Mouse (Mus musculus): ENCODE results near the gene Efna2. TPM values are rescaled to one million over a fixed set of nuclear protein-coding genes. Genes with fewer than 3 reads are reported as not detected.
"Not testable (repeated sequence)": the region's sequence is repeated elsewhere in the genome, so short reads cannot be mapped to it uniquely, and the experiment has no call there.

Efna2 gene
- total RNA-seq, 4 experiments from 2014 or later: 6.8 to 9.1 (median 7.7) TPM

DNA sequence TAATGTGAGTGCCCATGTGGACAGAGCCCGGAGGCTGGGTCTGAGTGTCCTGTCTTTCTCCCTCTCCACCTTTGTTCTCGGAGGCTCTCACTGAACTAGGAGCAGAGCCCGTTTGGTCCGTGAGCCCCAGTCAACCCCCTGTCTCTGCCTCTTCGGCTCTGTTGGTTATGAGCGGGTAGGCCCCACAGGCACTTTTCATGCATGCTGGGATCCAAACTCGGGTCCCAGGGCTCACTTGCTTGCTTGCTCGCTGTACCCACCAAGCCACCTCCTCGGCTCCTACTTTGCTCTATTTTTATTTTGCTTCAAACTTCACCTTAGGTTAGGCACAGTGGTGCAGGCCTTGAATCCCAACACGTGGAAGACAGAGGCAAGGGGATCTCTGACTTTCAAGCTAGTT is 8.5 kb downstream of the Efna2 start:
- DNase-seq (ENCODE audit: low spot score in 2 of 2): no peak

DNA sequence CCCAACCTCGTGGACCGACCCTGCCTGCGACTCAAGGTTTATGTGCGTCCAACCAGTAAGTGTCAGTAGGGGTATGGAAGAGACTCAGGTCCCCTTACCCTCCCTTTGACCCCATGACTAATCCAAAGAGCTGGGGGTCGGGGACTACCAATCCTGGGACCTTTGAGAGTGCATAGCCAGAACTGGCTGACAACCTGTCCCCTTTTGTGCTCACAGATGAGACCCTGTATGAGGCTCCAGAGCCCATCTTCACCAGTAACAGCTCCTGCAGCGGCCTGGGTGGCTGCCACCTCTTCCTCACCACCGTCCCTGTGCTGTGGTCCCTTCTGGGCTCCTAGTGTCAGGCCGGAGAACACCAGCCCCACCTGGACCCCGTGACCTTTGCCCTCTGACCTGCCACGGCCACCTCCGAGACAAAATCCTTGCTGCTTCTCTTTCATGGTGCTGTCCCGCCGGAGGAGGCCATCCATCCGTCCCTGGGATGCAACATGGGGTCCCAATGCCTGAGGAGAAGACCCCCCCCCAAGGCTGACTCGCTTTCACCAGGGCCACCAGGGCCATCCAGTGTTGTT is 9.3 kb downstream of the Efna2 start:
- DNase-seq (ENCODE audit: low spot score in 2 of 2): no peak

DNA sequence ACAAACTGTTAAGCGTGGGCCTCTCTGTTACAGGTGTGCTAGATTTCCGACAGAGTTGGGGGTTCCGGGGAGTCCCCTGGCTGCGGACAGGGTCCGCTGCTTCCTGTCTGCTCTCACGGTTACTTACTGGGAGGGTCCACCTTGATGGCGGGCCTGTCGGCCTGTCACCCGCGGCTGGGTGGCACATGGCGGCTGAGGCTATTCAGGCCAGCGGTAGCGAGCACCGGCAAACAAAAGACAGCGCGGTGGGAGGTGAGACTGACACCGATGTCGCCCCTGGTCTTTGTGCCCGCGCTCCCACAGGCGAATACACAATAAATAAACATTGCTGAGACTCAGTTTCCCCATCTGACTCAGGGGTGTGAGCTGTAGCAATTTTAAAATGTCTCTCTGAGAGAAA is 10.7 kb downstream of the Efna2 start:
- no peak for DNase-seq (ENCODE audit: low spot score in 2 of 2)

DNA sequence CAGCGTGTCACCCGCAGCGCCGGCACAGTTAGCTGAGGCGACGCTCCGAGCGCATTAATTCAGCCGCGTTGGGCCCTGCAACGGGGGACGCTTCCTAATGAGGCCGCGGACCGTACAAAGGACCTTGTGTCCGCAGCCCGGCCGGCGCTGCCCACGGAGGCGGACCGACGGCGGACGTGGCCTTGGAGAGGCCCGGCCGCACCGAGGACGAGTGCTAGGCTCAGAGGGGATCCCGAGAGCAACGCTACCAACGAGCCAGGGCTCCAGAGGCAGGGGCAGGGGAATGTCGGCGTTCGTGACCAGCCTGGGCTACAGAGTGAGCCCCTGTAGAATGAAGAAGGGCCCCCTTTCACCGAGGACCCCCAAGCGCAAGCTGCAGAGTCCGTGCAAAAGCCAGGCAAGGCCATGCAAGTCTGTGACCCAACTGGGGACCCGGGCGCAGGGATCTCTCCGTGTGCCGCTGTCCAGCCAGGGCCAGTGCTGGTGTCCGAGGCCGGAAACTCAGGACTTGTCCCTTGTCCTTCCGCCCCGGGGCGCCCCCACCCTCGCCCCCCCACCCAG is 11.3 kb downstream of the Efna2 start:
- no peak for DNase-seq (ENCODE audit: low spot score in 2 of 2)

DNA sequence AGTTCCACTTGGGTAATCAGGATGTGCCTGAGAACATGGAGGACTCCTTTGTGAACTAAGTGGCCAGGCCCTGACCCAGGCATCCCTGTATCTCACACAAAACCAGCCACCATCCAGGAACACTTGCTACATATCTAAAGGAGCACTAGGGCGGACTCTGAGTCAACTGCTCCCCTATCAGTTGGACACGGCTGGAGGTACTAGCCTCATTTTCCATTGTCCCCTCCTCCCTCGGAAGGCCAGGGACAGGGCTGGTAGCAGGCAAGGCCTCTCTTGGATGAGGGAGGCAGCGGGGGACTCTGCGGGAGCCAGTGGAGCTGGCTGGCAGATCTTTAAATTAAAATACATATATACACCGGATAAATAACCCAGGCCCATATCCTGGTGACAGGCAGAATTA is 14.7 kb downstream of the Efna2 start:
- no peak for DNase-seq (ENCODE audit: low spot score in 2 of 2)

DNA sequence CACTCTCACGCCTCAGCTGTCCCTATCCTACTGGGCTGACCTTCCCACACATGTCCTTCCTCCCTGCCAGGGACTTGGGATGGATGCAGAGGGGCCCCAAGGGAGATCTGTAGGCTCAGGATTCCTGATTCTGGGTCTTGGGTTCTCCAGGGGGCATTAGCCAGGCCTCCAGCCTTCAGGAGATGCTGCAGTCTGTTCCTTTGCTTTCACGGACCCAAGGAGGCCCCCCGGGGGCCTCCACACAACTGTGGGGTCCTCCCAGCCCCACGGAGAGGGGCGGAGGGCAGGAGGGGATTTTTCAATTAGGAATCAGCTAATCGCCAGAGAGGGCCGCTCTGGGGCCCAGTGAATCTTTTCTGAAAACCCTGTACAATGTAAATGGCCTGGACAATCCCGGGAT is 15.2 kb downstream of the Efna2 start:
- no peak for DNase-seq (ENCODE audit: low spot score in 2 of 2)

DNA sequence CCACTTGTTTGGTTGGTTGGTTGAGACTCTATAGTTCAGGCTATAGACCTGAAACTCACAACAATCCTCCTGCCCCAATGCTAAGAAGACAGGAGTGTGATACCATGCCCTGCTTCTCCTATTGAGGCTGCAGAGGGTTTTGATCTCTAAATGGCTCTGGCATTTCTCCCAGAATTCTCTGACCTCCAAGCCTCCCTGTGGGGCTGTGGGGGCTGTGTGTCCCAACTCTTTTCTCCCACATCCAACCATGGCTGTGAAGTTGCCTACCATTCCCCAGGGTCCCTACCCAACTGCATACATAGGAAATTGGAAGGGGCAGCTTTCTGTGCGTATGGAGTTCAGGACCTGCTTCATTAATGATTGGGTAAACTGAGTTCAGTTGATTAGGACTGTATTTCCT is 16.9 kb downstream of the Efna2 start:
- DNase-seq (ENCODE audit: low spot score in 2 of 2): no peak

DNA sequence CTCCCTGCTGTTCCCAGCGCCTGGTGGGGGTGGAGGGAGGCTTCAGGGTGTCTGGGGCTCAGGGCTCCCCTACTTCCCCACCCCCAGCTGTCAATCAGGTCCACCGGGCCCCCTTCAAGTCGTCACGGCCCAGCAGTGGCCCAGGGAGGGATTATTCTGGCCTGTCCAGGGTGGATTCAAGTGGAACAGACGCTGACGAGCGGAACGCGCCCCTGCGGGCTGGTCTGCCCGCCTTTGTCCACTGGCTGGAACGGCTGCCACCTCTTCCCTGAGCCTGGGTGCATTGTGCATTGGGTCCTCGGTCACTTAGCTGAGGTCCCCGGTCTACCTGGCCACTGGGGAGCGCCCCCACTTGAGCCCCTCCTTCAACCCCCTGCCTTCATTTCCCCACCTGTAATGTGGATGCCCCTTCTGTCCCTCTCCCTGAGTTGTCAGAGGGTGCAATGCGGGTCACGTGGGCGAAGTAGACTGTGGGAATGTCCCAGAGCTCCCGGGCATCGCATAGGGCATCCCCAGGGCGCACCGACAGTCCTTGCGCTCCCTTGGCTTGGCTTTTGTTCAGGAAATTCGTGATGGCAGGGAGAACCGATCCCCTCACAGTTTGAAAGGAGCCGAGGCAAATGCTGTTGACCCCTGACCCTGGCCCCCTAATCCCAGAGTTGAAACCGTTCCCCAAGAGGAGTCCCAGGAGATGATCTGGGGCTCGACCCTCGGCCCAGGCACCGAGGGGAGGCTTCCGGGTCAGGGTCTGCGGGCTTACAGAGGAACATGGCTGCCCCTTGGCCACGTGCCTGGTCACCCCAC is 17.7 kb downstream of the Efna2 start:
- no peak for DNase-seq (ENCODE audit: low spot score in 2 of 2)

DNA sequence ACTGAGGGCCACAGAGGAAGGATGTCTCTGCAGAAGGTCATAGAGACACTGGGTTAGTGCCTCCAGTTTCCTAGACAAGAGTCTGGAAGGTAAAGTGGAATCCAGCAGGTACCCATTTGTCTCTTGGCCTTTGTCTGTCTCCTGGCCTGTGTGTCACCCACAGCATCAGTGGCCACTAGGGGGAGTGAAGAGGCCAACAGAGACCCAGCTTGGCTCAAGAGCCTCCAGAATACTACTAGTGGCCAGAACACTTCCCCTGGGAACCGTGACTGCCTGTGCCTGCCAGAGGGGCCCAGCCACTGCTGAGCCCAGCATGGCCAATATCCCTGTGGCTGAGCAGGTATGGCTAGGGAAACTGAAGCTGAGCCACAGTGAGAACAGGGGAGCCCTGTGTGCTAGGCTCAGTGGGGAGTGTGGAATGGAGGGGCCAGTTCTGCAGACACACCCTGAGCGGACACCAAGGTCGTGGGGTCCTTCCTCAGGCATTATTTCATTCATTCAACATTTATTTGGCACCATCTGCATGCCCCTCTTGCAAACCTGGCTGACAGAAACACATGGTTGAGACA is 20.2 kb downstream of the Efna2 start:
- peak in 1 of 2 experiments; percentile 68 for DNase-seq (ENCODE audit: low spot score in 2 of 2)

DNA sequence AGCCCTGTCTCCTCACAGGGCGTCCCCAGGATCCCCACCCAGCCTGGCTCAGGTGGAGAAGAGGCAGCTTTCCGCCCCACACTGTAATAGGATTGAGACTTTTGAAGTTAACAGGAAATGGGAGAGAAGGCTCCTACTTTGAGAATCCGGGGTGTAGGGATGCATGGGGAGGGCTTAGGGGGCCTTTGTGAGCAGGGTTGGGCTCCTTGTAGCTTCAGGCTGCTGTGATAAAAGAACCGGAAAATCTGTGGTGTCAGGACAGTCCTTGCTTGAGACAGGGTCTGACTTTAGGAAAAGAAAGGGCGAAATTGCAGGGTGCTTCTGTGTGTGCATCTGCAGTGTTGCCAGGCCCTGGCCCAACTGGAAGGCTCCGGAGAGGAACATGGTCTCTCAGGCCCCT is 21.2 kb downstream of the Efna2 start:
- no peak for DNase-seq (ENCODE audit: low spot score in 2 of 2)

DNA sequence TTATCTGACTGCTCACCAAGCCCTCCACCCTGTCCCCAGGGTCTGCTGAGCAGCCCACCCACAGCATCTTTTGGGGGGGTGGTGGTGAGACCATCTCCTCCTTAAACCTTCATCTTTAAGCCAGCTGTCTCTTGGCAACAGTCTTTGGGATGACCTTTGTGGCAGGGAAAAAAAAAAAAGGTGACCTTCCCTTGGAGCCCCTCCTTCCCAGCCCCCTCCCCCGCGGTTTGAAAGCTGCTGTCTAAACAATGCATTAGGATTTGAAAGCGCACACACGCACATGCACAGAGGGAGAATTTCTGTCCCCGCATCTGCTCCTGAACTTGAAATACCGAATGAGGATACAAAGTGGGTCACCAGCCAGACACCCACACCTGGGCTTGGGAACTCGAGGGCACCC is 24.8 kb downstream of the Efna2 start:
- no peak for DNase-seq (ENCODE audit: low spot score in 2 of 2)

DNA sequence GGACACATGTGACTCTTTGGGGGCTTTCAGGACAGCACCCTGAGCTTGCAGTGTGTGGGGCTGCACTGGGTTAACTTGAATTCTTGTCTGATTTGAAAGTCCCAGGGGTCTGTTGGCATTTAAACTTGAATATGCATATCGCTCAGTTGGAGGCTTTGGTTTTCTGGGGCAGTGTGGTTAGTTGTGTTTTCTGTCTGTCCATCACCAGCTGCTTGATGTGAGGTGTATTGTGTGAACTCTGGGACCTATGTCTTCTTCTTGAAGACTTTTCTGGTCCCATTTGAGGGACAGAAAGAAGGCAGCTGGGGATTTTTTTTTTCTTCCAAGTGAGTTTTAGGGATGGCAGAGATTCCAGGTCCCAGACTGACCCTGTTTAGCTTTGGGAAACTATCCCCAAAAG is 27.9 kb downstream of the Efna2 start:
- DNase-seq (ENCODE audit: low spot score in 2 of 2): no peak

DNA sequence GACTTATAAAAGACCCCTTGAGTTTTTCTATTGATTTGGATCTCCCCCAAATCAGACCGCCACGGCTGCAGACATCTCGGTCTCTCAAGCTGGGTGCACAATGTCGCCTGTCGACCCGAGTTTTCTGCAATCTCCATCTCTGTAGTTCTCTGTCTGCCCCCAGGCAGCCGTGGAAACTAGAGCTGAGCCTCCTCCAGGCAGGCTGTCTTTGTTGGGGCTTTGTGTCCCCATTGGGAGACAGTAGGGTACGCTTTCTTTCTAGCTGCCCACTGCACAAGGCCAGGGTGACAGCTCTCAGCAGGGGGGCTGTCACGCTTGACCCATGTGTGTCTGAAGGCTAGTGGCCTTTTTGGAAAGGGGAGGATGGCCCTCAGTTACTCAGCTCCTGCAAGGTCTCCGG is 28.4 kb downstream of the Efna2 start:
- DNase-seq (ENCODE audit: low spot score in 2 of 2): no peak

DNA sequence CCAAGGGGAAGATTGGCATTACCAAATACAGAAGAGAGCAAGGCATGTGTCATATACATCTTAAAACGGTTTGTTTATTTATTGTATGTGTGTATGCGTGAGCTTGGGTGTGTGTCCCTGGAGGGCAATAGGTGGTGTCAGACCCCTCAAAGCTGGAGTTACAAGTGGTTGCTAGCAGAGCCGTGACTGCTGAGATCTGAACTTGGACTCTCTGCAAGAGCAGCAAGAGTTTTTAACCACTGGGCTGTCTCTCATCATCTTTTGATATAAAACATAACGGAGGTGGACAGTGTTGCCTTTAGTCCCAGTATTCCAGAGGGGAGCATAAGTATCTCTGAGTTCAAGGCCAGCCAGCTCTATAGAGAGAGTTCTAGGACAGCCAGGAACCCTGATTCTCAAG is 29.0 kb downstream of the Efna2 start:
- DNase-seq (ENCODE audit: low spot score in 2 of 2): no peak

DNA sequence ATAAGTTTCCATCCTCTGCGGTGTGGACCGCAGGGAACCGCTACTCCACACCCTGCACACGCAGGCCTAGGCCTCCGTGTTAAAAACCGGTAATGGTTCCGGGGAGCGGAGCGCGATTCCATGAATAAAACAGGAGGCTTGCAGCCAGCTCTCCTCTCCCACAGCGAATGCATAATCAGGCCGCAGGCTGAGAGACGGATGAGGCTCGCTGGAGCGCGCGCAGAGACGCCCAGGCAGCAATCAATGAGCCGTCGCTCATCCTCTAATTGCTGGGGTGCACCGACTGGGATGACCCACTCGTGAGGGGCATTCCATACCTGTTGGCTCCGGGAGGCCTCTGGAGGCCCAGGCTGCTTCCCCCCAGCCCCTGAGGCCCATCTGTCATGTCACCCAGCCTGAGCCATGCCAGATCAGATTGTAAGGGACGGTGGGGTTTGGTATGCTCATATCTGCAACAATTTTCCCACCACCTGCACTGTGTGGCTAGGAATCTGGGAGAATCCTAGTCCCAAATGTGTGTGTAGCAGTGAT is 29.6 kb downstream of the Efna2 start:
- no peak for DNase-seq (ENCODE audit: low spot score in 2 of 2)

DNA sequence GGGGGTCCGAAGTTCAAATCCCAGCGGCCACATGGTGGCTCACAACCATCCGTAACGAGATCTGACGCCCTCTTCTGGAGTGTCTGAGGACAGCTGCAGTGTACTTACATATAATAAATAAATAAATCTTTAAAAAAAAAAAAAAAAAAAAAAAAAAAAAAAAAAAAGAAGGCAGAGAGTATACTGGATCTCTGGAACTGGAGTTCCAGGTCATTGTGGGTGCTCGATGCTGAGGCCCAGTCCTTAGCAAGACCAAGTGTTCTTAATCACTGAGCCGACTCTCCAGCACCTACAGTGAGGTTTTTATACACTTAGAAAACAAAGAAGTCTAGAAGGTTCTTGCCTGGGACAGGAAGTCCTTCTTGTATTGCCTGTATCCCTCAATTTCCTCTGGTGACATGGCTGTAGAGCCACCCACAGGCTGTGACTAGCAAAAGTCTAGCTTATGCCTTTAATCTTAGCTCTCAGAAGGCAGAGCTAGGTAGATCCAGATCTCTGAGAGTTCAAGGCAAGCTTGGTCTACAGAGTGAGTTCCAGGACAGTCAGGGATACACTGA is 32.3 kb downstream of the Efna2 start:
- DNase-seq (ENCODE audit: low spot score in 2 of 2): not testable (repeated sequence)

DNA sequence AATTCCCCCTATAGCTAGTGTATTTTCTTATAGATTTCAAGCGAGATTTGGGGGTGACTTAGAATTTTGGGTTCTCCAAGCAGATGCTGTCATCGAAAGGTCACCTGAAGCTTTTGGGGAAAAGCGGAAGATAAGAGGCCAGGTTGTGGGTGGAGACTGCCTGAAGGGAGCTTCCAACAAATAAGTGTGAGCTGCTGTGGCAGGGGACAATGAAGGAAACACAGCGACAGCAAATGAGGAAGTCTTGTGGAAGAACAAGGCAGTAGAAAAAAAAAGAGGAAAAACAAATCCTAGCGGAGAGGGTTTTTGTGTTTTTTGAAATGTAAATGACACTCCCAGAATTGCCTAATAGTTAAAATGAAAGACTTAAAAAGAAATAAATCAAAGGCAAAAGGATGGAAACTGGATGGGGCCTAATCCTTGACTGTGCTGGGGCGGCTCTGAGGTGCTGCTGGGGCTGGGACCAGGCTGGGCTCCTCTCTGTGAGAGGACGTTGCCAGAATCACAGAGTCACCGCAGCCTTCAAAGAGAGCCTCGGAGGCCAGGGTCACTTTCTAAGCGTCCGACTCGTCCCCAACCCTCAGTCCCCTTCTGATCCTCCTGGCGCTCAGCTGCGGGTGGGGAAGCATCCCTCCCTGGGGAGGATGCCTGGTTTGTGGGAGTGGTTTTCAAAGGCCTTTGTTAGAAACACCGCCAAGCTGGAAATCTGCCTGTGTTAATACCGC is 35.9 kb downstream of the Efna2 start:
- DNase-seq (ENCODE audit: low spot score in 2 of 2): no peak

DNA sequence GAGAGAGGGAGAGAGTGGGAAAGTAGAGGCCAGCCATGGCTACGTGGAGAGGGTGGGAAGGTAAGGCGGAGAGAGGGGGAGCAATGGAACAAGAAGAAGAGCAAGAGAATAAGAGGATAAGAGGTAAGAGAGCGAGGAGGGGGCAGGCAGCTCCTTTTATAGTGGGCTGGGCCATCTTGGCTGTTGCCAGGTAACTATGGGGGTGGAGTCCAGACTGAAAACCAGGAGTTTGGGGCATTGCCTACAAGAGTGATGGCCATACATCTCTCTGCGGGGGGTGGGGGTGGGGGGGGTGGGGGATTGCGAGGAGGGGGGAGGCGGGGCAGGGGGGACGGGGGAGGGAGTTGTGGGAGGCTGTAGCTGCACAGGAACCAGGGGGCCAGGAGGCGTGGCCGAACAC is 41.4 kb downstream of the Efna2 start:
- DNase-seq (ENCODE audit: low spot score in 2 of 2): no peak

DNA sequence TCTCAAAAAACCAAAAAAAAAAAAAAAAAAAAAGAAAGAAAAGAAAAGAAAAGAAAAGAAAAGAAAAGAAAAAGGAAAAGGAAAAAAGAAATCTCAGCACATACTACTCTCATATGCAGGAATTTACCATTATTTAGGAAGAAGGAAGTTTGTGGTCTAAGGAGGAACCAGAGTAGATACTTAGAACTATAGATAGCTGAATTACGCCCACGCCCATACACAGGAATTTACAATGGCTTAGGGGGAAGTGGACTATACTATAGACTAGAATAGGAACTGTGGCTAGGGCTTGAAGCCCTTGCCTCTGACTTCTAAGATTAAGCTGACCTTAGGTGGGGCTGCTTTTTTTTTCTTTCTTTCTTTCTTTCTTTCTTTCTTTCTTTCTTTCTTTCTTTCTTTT is 43.9 kb downstream of the Efna2 start:
- not testable (repeated sequence) for DNase-seq (ENCODE audit: low spot score in 2 of 2)

DNA sequence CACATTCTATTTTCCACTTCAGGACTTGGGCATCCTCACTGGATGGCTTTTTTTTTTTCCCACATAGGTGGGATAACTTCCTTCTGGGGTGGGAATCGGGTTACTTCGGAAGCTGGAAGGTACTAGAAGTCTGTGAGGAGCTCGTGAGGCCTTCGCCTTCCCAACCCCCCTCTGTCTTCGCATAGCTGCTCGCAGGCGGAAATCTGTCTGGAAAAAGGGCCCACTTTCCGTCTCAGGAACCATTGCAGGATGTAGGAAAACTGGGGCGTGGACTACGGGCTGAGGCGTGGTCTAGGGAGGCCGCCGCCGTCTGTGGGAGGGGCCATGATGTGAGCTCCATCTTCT is 46.8 kb downstream of the Efna2 start:
- no peak for DNase-seq (ENCODE audit: low spot score in 2 of 2)

DNA sequence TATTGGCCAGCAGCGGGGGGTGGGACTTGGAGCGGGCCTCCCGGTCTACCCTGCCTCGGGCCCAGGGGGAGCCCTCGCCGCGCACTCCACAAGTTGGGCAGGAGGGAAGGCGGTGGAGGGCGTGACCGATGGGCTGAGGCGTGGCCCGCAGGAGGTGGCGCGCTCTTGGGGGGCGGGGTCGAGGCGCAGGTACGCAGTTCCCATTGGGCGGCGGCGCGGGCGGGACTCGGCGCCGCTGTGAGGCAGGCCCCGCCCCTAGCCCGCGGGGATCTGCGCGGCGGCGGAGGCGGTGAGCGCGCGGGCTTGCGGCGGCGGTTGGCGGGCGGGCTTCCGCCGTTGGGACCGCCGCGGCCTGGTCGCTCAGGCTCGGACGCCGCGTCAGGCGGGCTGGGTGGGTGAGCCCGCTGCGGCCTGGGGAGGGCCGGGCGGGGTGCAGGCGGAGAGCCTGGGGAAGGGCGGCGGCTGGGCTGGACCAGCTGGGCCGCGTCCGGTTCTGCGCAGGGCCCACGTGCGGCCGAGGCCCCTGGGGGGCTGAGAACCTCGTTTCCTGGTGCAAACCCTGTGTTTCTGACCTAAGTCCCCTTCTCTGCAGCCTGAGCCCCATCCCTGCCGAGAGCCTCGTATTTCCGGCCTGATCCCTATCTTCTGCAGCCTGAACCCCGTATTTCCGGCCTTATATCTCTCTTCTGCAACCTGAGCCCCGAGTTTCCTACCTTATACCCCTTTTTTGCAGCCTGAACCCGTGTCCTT is 47.3 kb downstream of the Efna2 start, which contains the start of gene Mum1:
Mum1 (plus strand) TSS at position 19 of the 750 bp plus-strand sequence.
- DNase-seq (ENCODE audit: low spot score in 2 of 2): peak; percentile 93 to 99

Measured in left cerebral cortex, adult 8-10 months (tissue).